Mouse (Mus musculus) brown adipose tissue, adult 24 weeks (tissue): Measurements from ENCODE around the gene Serinc5. TPM values are rescaled to one million over a fixed set of nuclear protein-coding genes. Genes with fewer than 3 reads are reported as not detected.

Experiments
- H3K27ac ChIP-seq: fragments of 200-500 bp; replicated peaks from 2 replicates; pipeline ENCODE4 v1.5.1; 2012; ENCODE audit warnings: low read depth, mild to moderate bottlenecking, low read length
- H3K4me1 ChIP-seq: fragments of 200-500 bp; 2 replicates; pipeline ENCODE4 v1.6.1; 2012; ENCODE audit warnings: low read length, mixed read lengths; ENCODE audit not compliant: control insufficient read depth, insufficient read depth, insufficient read length
- H3K4me3 ChIP-seq: fragments of 200-500 bp; 2 replicates; pipeline ENCODE4 v1.5.1; 2012; ENCODE audit warnings: low read depth, mild to moderate bottlenecking, low read length, moderate library complexity; ENCODE audit not compliant: insufficient read depth
- polyA plus RNA-seq: library from polyadenylated mRNA; stranded (reverse); fragments of >200 nt; gene quantifications from 2 replicates; pipeline ENCODE4 v1.2.4, GENCODE M21; 2012; ENCODE audit not compliant: missing spikeins, insufficient read depth, insufficient read length

The Serinc5 gene
- polyA plus RNA-seq, 1 experiment: 3.2 TPM

- Histone ChIP-seq H3K4me1 (no peaks in the 10 kb centered on the region), H3K4me3 (no peak overlapping the region), H3K27ac (no peak overlapping the region)
Measured at GRCm38 (mm10) chr13:92722389-92722788, 111.5 kb downstream of the Serinc5 start.

GRCm38 (mm10) chr13:92729811-92730210, 118.9 kb downstream of the Serinc5 start:
- Histone ChIP-seq H3K27ac (0 out of 2 replicates have a peak overlapping the region, but pooled peaks have one; percentile 34), H3K4me1 (peaks cover 6% of the 10 kb centered on the region), H3K4me3 (no peak overlapping the region)

DNA sequence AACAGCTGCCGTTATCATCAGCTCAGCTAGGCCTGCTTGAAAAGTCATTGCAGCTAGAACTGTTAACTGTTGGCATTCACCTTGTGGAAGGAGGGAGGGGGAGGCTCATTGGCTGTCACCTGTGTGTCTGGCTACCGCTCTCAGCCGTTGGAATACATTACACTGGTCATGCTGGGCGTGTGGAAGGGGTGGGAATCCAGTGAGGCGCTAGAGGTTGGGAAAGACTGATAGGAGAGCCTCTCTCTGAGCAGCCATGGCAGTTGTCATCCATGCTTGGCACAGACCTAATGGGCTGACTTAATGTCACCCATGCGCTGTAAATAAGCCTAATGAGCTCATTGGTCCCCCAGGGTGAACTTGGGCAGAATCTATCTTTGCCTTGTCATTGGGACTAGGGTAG, 120.9 kb downstream of the Serinc5 start:
- H3K27ac ChIP-seq: no peak overlapping the region
- no peak overlapping the region for H3K4me3 ChIP-seq
- H3K4me1 ChIP-seq: peaks cover 6% of the 10 kb centered on the region

GRCm38 (mm10) chr13:92732836-92733235, 121.9 kb downstream of the Serinc5 start:
- H3K27ac ChIP-seq: no peak overlapping the region
- no peak overlapping the region for H3K4me3 ChIP-seq
- peaks cover 6% of the 10 kb centered on the region for H3K4me1 ChIP-seq

GRCm38 (mm10) chr13:92733252-92733651, 122.4 kb downstream of the Serinc5 start:
- Histone ChIP-seq H3K27ac (no peak overlapping the region), H3K4me1 (peaks cover 6% of the 10 kb centered on the region), H3K4me3 (no peak overlapping the region)

GRCm38 (mm10) chr13:92733741-92734140, 122.8 kb downstream of the Serinc5 start:
- Histone ChIP-seq H3K4me3 (no peak overlapping the region), H3K4me1 (peaks cover 6% of the 10 kb centered on the region), H3K27ac (no peak overlapping the region)

- Histone ChIP-seq H3K27ac (no peak overlapping the region), H3K4me3 (no peak overlapping the region), H3K4me1 (no peaks in the 10 kb centered on the region)
Measured at GRCm38 (mm10) chr13:92735693-92736092, 124.8 kb downstream of the Serinc5 start.

- H3K27ac ChIP-seq: no peak overlapping the region
- H3K4me1 ChIP-seq: no peaks in the 10 kb centered on the region
- no peak overlapping the region for H3K4me3 ChIP-seq
Measured at GRCm38 (mm10) chr13:92736516-92737300, 125.8 kb downstream of the Serinc5 start.

DNA sequence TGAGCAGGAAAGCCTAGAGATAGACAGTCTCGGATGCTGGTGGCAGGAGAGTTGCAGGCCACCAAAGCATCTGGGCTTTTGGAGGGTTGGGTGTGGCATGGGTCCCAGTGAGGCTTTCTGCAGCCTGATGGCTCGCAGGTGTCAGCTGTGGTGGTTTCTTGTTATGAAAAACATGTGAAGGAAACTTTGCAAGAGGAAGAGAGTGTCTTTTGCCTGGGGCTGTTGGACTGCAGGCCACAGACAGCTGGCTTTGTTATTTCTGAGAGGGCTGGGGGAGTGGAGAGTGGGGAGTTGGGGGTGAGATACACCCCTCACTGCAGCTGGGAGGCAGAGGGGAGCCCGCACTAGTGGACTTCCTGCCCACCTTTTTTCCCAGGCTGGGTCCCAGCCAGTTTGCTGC, 127.9 kb downstream of the Serinc5 start:
- H3K27ac ChIP-seq: no peak overlapping the region
- H3K4me3 ChIP-seq: no peak overlapping the region
- H3K4me1 ChIP-seq: no peaks in the 10 kb centered on the region

DNA sequence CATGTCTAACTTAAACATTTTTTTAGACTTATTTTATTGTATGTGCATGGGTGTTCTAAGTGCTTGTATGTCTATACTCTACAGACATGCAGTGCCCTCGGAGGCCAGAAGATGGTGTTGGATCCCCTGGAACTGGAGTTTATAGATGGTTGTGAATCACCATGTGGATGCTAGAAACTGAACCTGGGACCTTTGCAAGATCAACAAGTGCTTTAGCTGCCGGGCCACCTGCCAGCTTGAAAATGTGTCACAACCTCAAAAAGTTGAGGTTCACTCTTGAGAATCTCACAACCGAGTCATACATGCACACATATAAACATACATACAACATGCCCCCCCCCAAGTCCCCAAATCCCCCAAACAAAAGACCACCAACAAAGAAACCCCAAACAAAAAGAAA, 129.0 kb downstream of the Serinc5 start:
- no peak overlapping the region for H3K27ac ChIP-seq

DNA sequence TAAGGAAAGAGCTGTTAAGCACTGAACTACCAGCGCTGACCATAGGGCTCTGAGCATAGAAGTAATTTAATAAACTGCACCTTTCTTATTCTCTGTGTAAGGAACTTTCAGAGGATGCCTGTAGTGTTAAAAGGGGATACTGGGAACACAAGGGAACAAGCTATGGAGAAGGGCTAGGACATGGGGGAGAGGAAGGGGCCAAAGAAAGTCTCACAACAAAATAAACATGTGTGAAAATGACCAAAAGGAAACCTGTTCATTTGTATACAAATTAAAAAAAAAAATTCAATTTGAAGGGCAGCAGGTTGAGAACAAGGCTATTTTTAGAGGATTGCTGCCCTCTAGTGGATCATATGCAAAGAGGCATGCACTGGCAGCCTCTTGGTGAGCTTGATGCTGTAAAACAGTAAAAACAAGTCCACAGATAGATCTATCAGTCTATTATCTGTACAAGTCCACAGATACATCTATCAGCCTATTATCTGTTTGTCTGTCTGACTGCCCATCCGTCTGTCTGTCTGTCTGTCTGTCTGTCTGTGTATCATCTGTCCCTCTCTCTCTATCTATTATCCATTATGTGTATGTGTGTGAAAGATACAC, 129.9 kb downstream of the Serinc5 start:
- H3K4me1 ChIP-seq: no peaks in the 10 kb centered on the region
- H3K4me3 ChIP-seq: no peak overlapping the region
- H3K27ac ChIP-seq: no peak overlapping the region

More for the DNA sequence above, 129.0 kb downstream of the Serinc5 start:
- Histone ChIP-seq H3K4me1 (no peaks in the 10 kb centered on the region), H3K4me3 (no peak overlapping the region)

GRCm38 (mm10) chr13:92742886-92743285, 132.0 kb downstream of the Serinc5 start:
- Histone ChIP-seq H3K4me3 (no peak overlapping the region), H3K4me1 (no peaks in the 10 kb centered on the region), H3K27ac (no peak overlapping the region)

DNA sequence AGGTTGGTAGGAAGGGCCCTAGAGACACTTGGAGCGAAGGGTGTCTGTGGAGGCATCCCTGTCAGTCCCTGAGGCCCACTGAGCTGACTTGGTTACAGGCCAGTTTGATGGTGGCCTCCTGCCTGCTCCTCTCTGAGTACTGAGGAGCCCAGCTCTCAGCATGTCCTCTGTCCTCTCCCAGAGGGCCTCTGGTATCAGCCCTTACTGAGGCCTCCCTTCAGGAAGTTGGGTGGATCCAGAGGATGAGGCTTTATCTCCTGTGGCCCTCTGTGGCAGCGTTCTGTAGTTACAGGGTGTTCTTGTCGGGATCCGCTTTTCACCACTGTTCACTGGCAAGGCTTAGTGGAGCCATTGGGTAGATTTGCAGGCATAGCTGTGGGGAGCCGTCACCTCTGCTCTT, 132.4 kb downstream of the Serinc5 start:
- H3K4me1 ChIP-seq: no peaks in the 10 kb centered on the region
- no peak overlapping the region for H3K4me3 ChIP-seq

GRCm38 (mm10) chr13:92750976-92751518, 140.2 kb downstream of the Serinc5 start:
- Histone ChIP-seq H3K27ac (peak overlapping the region; percentile 68), H3K4me1 (no peaks in the 10 kb centered on the region), H3K4me3 (peak overlapping the region; percentile 56)

More for the DNA sequence above, 132.4 kb downstream of the Serinc5 start:
- H3K27ac ChIP-seq: no peak overlapping the region

DNA sequence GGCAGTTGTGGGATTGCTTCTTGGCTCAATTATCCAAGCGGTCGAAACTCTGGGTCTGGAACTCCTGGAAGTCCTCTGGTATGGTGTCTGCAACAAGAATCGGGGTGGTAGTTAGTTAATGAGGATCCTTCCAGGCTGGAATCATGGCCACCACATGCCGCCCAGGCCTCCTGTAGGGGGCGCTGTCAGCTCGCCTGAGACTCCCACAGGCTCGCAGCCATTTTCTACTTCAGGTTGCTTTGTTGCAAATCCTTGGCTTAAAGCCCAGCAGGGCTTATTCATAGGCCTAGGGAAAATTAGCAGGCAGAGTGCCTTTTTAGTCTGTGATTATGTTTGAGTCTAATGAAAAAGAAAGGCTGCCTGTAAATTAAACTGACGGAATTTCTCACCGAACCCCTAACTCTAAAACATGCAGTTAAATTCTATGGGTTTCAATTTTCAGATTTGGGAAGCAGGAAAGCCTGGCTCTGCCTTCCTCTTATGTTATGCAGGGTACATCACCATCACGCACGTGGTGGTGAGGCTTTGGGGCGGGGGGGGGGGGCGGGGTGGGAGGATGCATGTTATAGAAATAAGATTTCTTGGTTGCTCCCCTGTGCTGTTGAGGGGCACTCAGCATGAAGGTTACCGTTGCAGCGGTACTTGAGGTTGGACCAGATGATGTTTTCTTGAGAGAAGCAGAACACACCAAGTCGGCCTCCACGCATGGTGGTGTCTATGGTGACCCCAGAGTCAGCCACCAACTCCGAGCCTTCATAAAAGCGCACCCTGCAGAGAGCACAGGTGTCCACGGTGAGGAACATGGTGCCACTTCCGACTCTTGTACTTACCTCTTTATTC, 141.1 kb downstream of the Serinc5 start:
- peak overlapping the region; percentile 31; the same call in 1 of the 2 replicates for H3K4me3 ChIP-seq
- H3K27ac ChIP-seq: 0 out of 2 replicates have a peak overlapping the region, but pooled peaks have one; percentile 7
- H3K4me1 ChIP-seq: no peaks in the 10 kb centered on the region
